Mouse (Mus musculus): ENCODE measurements around the gene Atoh8. TPM values are rescaled to one million over a fixed set of nuclear protein-coding genes. Genes with fewer than 3 reads are reported as not detected.

Atoh8 gene
- polyA plus RNA-seq, 1 experiment from 2014 or later: 4.2 TPM

DNA sequence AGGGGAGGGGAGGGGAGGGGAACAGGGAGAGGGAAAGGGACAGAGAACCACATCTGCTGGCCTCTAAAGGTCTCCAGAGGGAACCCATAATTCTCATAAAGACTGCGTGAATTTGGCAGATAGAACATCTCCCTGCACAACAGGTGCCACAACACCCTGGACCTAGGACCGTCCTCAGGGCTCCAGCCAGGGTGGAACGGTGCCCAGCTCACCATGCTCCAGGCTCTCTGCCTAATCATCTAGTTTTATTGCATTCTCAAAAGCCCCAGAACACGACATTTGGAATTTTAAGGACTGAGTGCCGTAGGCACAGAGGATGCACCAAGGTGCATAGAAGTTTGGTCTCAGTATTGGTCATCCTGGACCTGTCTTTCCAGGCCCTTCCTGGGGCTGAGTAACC, 34.9 kb upstream of the Atoh8 start:
- H3K9me3 ChIP-seq: no peaks in the 10 kb centered on the region
- peaks cover 7% of the 10 kb centered on the region for H3K4me1 ChIP-seq (replicated peaks)
- no peak for ATAC-seq (ENCODE audit: low FRiP score)
- no peak overlapping the region for H3K4me3 ChIP-seq
- H3K36me3 ChIP-seq: no peaks in the 10 kb centered on the region
- 0 out of 2 replicates have a peak, but pooled peaks cover 4% of the 10 kb centered on the region for H3K27me3 ChIP-seq
- no peak overlapping the region for H3K4me2 ChIP-seq
- H3K9ac ChIP-seq: no peak overlapping the region
- H3K27ac ChIP-seq: no peak overlapping the region
- 81% methylated on average over 5 of the region's 5 CpGs for WGBS

DNA sequence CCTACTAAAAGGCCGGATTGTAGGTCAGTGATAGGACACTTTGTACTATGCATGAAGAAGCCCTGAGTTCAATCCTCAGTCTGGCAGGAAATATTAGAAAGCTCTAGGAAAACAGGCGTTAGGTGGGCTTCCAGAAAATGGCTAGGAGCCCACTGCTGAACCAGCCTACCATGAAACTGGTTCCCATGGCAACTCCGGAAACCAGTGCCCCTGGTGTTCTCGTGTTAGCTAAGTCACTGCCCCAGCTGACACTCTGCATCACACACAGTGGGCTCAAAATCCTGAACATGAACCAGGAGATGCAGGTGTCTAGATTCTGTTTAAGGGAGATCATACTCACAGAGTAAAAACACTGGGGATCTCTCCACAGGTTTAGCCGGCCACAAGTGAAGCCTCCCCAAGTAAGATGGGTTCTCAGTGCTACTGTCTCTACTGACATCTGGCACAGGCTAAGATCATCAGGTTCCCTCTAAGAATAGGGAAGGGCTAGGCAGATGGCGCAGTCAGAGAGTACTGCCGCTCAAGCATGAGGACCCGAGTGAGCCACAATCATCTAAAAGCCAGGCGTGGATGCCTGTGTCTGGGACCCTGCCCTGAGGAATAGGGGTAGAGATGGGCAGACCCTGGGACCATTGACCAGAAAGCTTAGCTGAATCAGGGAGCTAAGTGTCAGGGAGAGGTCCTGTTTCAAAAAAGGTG, 32.9 kb upstream of the Atoh8 start:
- ATAC-seq (ENCODE audit: low FRiP score): no peak
- 65% methylated on average over 9 of the region's 9 CpGs for WGBS
- Histone ChIP-seq H3K4me3 (no peak overlapping the region), H3K4me2 (no peak overlapping the region), H3K4me1 (replicated peaks) (peaks cover 7% of the 10 kb centered on the region), H3K36me3 (no peaks in the 10 kb centered on the region), H3K9ac (no peak overlapping the region), H3K27me3 (0 out of 2 replicates have a peak, but pooled peaks cover 12% of the 10 kb centered on the region), H3K9me3 (no peaks in the 10 kb centered on the region), H3K27ac (no peak overlapping the region)

DNA sequence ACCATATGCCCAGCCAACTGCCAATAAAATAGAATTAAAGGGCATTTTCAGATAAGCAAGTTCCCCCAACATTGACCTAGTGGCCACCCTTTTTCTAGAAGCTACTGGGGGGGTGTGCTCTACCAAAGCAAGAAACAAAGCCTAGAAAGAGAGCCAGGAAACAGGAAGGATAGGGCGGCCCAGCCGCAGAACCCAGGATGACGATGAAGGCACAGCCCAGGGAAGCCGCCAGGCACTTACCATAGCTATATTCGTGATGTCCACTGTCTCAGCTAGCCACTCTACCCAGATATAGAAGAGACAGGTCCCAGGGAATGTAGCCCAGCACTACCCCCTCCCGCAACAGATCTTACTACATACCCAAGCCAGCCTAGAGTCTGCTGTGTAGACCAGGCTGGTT, 30.3 kb upstream of the Atoh8 start:
- WGBS: 82% methylated on average over 6 of the region's 6 CpGs
- Histone ChIP-seq H3K4me3 (no peak overlapping the region), H3K27ac (no peak overlapping the region)

DNA sequence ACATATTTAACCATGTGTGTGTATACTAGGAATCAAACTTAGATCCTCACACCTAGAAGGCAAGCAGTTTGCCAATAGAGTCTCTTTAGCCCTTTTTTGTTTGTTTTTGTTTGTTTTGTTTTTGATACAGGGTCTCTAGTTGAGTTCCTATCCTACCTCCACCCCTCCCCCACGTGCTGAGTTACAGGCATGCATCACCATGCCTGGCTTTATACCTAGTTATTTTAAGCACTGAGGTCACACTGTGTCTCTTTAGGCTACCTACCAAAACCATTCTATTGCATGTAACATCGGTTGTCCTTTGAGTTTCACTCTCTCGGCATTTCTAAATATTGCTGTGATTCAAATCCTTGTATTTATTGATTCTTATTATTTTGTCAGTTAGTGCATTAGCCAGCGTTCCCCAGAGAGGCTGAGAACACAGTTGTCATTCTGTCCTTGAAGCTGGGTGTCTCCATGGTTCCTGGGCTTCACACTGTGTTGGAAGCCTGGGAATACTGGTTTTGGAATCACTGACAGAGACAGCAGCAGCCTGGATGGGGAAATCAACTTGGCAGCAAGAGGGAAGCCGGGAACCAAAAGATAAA, 28.4 kb upstream of the Atoh8 start:
- Histone ChIP-seq H3K4me3 (no peak overlapping the region), H3K36me3 (no peaks in the 10 kb centered on the region), H3K4me2 (no peak overlapping the region), H3K9me3 (no peaks in the 10 kb centered on the region), H3K9ac (no peak overlapping the region), H3K27ac (no peak overlapping the region), H3K4me1 (replicated peaks) (peaks cover 7% of the 10 kb centered on the region), H3K27me3 (peaks cover 31% of the 10 kb centered on the region)
- no peak for ATAC-seq (ENCODE audit: low FRiP score)
- 72% methylated on average over 5 of the region's 5 CpGs for WGBS

More for the DNA sequence above, 30.3 kb upstream of the Atoh8 start:
- Histone ChIP-seq H3K36me3 (no peaks in the 10 kb centered on the region), H3K27me3 (peaks cover 16% of the 10 kb centered on the region), H3K9ac (no peak overlapping the region), H3K4me1 (replicated peaks) (peaks cover 7% of the 10 kb centered on the region), H3K9me3 (no peaks in the 10 kb centered on the region), H3K4me2 (no peak overlapping the region)
- ATAC-seq (ENCODE audit: low FRiP score): no peak

DNA sequence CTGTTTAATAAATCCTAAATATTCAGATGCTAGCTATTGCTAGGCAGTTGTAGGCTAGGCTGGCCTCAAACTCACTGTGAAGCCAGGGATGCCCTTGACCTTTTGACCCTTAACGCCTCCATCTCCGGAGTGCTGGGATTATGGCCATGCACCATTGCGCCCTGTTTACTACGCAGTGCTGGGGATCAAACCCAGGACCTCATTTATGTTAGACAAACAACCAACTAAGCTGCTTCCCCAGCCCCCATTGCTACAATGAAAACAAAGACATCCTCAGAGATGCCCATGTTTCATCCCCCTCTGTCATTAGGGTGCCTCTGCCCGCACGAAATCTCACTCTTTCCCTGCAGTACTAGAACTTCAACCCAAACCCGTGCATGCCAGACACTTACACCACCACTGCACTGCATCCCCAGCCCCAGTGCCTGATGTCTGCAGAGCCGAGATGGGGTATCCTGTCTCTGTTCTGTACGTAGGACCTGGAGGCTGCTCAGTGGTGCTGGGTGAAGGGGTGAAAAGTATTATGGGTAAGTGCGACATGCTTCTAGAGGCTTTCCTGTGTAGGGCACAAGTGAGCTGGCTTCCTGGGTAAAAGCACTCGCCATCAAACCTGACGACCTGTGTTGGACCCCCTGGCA, 26.4 kb upstream of the Atoh8 start:
- no peak overlapping the region for H3K4me2 ChIP-seq
- no peak overlapping the region for H3K4me3 ChIP-seq
- no peak for ATAC-seq (ENCODE audit: low FRiP score)
- 80% methylated on average over 12 of the region's 12 CpGs for WGBS
- no peak overlapping the region for H3K27ac ChIP-seq
- H3K27me3 ChIP-seq: peaks cover 30% of the 10 kb centered on the region
- no peak overlapping the region for H3K9ac ChIP-seq
- H3K4me1 ChIP-seq (replicated peaks): no peaks in the 10 kb centered on the region
- no peaks in the 10 kb centered on the region for H3K9me3 ChIP-seq
- H3K36me3 ChIP-seq: no peaks in the 10 kb centered on the region

DNA sequence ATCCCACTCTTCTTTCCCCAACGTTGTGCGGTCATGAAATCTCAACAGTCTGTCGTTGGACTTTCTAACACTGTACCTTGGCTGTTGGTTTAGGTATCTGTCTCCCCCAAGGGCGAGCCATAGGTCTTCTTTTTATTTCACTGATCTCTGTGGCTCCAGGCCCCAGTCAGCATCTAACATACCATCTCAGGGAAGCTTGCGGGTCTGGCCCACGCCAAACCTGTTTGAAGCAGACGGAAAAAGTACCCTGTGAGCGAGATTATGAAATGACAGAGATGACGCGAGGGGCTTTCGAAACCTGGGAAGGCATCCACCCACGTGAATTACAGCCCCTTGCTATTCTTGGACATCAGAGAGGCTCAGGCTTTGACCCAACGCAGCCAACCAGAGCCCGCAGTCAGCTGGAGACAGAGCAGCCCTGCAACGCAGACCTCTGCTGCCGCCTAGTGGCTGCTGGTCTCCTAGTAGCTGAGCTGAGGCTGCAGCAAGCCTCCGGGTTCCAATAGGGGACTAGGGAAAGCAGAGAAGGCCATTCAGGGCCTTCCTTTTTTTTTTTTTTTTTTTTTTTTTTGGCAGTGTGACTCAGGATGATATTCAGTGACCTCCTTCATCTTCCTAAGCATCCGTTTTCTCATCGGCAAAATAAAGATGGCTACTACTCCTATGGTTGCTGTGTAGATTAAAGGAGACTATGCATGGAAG, 25.8 kb upstream of the Atoh8 start:
- Histone ChIP-seq H3K9ac (no peak overlapping the region), H3K27ac (no peak overlapping the region), H3K27me3 (peaks cover 28% of the 10 kb centered on the region), H3K9me3 (no peaks in the 10 kb centered on the region), H3K4me3 (no peak overlapping the region), H3K4me2 (0 out of 2 replicates have a peak overlapping the region, but pooled peaks have one; percentile 13), H3K4me1 (replicated peaks) (no peaks in the 10 kb centered on the region), H3K36me3 (no peaks in the 10 kb centered on the region)
- ATAC-seq (ENCODE audit: low FRiP score): peak; percentile 87
- WGBS: 33% methylated on average over 19 of the region's 19 CpGs

DNA sequence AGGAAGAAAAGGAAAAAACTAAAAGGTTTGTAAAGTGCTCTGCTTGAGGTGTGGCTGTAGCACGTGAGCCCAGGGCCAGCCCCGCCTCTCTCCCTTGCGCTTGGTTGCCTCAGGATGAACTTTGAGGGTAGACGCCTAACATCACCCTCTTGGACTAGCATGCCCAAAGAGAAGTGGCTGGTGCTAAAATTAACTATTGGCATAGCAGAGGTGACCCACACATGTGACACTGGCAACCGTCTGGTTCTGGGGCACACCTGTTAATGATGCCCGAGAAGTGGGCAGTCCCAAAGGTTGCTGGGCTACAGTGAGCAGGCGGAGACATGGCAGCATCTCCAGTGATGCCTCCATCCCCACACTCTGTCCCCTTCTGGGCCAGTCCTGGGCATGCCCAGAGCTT, 24.1 kb upstream of the Atoh8 start:
- H3K27me3 ChIP-seq: peaks cover 21% of the 10 kb centered on the region
- no peaks in the 10 kb centered on the region for H3K9me3 ChIP-seq
- no peak overlapping the region for H3K4me3 ChIP-seq
- no peak overlapping the region for H3K27ac ChIP-seq
- no peak overlapping the region for H3K4me2 ChIP-seq
- no peak overlapping the region for H3K9ac ChIP-seq
- no peaks in the 10 kb centered on the region for H3K36me3 ChIP-seq
- 75% methylated on average over 7 of the region's 7 CpGs for WGBS
- peaks cover 8% of the 10 kb centered on the region; the same call in 1 of the 2 replicates for H3K4me1 ChIP-seq (replicated peaks)
- no peak for ATAC-seq (ENCODE audit: low FRiP score)

DNA sequence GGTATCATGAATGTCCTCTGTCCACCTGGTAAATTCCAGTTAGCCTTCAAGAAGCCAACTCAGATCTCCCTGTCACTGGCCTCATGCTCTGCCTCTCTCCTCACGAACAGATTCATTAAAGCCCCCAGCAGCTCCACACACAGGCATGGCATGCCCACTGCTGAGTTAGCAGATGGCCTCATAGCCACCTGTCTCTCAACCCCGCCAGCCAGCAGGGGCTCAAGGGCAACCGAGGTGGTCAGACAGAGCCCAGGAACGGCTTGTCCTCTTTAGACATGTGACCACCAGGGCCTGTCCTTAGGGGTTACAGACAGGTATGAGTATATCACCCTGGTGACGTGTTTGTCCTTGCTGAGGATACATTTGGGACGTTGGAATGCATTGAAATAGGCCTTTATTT, 19.9 kb upstream of the Atoh8 start:
- Histone ChIP-seq H3K9ac (no peak overlapping the region), H3K36me3 (no peaks in the 10 kb centered on the region), H3K4me1 (replicated peaks) (peaks cover 8% of the 10 kb centered on the region; the same call in 1 of the 2 replicates), H3K4me2 (no peak overlapping the region), H3K4me3 (no peak overlapping the region), H3K9me3 (no peaks in the 10 kb centered on the region), H3K27ac (no peak overlapping the region), H3K27me3 (peaks cover 16% of the 10 kb centered on the region; the same call in 1 of the 2 replicates)
- WGBS: 65% methylated on average over 6 of the region's 6 CpGs
- ATAC-seq (ENCODE audit: low FRiP score): no peak

DNA sequence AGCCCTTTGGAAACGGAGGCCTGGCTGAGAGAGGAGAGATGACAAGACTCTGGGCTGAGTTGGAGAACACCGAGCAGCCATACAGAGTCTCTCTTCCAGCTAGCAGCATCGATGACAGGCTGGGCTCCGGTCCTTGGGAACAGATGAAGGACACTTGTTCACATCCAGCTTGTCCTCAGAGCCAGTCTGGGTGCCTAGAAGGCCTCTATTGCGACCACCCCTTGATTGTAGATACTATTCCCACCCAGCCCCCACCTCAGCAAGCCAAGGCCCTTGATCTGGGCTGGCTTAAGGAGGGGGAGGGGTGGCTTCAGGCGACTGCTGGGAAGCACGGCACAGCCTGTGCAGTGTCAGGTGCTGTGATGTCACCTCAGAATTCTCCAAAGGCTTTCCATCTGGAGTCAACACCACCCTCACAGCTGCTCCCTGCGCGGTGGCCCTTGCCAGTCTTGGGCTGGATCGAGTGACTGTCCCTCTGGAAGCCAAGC, 19.3 kb upstream of the Atoh8 start:
- Histone ChIP-seq H3K4me2 (no peak overlapping the region), H3K9me3 (no peaks in the 10 kb centered on the region), H3K4me1 (replicated peaks) (peaks cover 8% of the 10 kb centered on the region; the same call in 1 of the 2 replicates), H3K4me3 (no peak overlapping the region), H3K36me3 (no peaks in the 10 kb centered on the region), H3K9ac (no peak overlapping the region), H3K27me3 (peaks cover 9% of the 10 kb centered on the region; the same call in 1 of the 2 replicates), H3K27ac (no peak overlapping the region)
- peak; percentile 49; the same call in 1 of the 2 replicates for ATAC-seq (ENCODE audit: low FRiP score)
- WGBS: 59% methylated on average over 10 of the region's 10 CpGs

DNA sequence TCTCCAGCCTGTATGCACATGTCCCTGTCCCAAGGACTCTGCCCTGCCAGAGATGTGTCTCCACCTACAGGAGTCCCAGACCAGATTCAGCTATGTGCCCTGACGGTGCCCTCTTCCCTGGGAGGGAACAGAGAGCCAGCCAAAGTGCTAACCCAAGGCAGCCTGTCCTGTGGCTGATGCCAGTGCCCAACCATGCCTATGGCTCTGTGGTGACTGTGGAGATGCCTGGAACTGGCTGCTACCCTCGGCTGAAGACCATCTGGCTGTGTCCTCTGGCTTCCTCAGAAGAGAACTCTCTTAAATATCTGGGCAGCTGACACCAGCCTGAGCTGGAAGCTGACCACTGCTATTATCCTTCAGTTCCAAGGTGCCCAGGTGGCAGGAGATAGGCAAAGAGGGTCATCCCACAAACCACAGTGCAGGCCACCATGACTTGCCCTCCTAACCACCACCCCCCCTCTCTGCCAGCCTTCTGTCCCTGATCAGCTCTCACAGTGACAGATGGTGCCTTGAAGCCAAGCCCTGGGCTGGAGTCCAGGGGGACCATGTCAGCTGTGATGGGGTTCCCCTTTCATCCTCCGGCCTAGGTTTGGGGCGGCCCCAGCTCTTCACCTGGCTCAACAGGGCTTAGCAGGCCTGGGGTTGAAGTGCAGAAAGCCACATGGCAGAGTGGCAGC, 18.7 kb upstream of the Atoh8 start:
- Histone ChIP-seq H3K4me1 (replicated peaks) (peaks cover 8% of the 10 kb centered on the region; the same call in 1 of the 2 replicates), H3K9me3 (no peaks in the 10 kb centered on the region), H3K9ac (no peak overlapping the region), H3K27me3 (peaks cover 5% of the 10 kb centered on the region; the same call in 1 of the 2 replicates), H3K36me3 (no peaks in the 10 kb centered on the region), H3K4me3 (no peak overlapping the region), H3K4me2 (no peak overlapping the region), H3K27ac (no peak overlapping the region)
- WGBS: 76% methylated on average over 4 of the region's 4 CpGs
- no peak for ATAC-seq (ENCODE audit: low FRiP score)

DNA sequence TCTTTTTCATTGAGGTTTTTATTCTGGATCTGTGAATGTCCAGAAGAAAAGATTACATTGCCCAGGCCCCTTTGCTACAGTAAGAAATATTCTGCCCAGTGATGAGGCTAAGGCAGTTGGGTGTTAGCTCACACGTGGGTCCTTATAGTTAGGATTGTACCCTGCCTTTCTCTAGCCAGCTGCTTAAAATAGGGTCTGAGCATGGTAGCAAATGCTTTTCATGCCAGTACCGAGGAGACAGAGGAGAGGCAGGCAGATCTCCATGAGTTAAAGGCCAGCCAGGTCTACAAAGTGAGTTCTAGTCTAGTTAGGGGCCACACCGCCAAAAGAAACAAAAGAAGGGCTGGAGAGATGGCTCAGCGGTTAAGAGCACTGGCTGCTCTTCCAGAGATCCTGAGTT, 17.8 kb upstream of the Atoh8 start:
- Histone ChIP-seq H3K9ac (no peak overlapping the region), H3K27ac (no peak overlapping the region), H3K4me1 (replicated peaks) (peaks cover 8% of the 10 kb centered on the region; the same call in 1 of the 2 replicates), H3K27me3 (peaks cover 3% of the 10 kb centered on the region; the same call in 1 of the 2 replicates), H3K4me2 (no peak overlapping the region), H3K4me3 (no peak overlapping the region), H3K9me3 (no peaks in the 10 kb centered on the region), H3K36me3 (no peaks in the 10 kb centered on the region)
- WGBS: 85% methylated on average over 4 of the region's 4 CpGs
- ATAC-seq (ENCODE audit: low FRiP score): no peak
